Mouse (Mus musculus) CH12.LX (cell line): ENCODE data around the gene Zswim8. TPM values are rescaled to one million over a fixed set of nuclear protein-coding genes. Genes with fewer than 3 reads are reported as not detected.

Experiments used
- DNase-seq: peaks from one replicate; pipeline ENCODE4 v3.0.0-alpha.2; 2013; ENCODE audit errors: extremely low read depth
- H3K27ac ChIP-seq: 2 replicates; pipeline ENCODE4 v1.5.1; 2012; ENCODE audit warnings: low read depth, mild to moderate bottlenecking, control low read depth, moderate library complexity; ENCODE audit not compliant: insufficient read depth
- H3K27me3 ChIP-seq: replicated peaks from 2 replicates; pipeline ENCODE3; 2012; ENCODE audit warnings: inconsistent platforms
- H3K36me3 ChIP-seq, 2 experiments: replicated peaks in 1 of 2; 2 replicates each; pipeline versions ENCODE3 to v1.6.1; 2012; ENCODE audit warnings: inconsistent platforms in 1 of 2, low read length in 1 of 2, mild to moderate bottlenecking in 1 of 2, mixed read lengths in 1 of 2, moderate library complexity in 1 of 2; ENCODE audit not compliant: control insufficient read depth in 1 of 2, insufficient read depth in 1 of 2
- H3K4me1 ChIP-seq, 2 experiments: 2 replicates each; pipeline ENCODE4 v1.6.1; 2012; ENCODE audit warnings: inconsistent platforms in 1 of 2, moderate library complexity in 1 of 2; ENCODE audit not compliant: insufficient read depth in 2 of 2, control insufficient read depth in 1 of 2
- H3K4me2 ChIP-seq: 2 replicates; pipeline ENCODE4 v1.6.1; 2012; ENCODE audit warnings: low read depth, mild to moderate bottlenecking, control low read depth; ENCODE audit not compliant: poor library complexity, insufficient read depth, severe bottlenecking
- H3K4me3 ChIP-seq, 3 experiments: fragments of 150-350 bp in 1 of 3; sonication (generic) in 1 of 3; replicated peaks in 1 of 3; 2 replicates each; pipeline versions ENCODE3 to v1.5.1; 2011 to 2012; ENCODE audit warnings: low read depth in 2 of 3, low read length in 2 of 3, mild to moderate bottlenecking in 2 of 3, moderate library complexity in 2 of 3, control low read depth in 1 of 3, improper control_type of control experiment in 1 of 3, inconsistent platforms in 1 of 3, mixed read lengths in 1 of 3; ENCODE audit not compliant: poor library complexity in 1 of 3
- H3K79me2 ChIP-seq: replicated peaks from 2 replicates; pipeline ENCODE4 v1.6.1; 2012; ENCODE audit warnings: mild to moderate bottlenecking, moderate library complexity; ENCODE audit not compliant: control insufficient read depth, poor library complexity, insufficient read depth, severe bottlenecking; ENCODE audit errors: extremely low read depth
- H3K9ac ChIP-seq: 2 replicates; pipeline ENCODE4 v1.6.1; 2012; ENCODE audit warnings: low read depth, mild to moderate bottlenecking, control low read depth, moderate library complexity; ENCODE audit not compliant: insufficient read depth
- H3K9me3 ChIP-seq: replicated peaks from 2 replicates; pipeline ENCODE3; 2012; ENCODE audit warnings: low read length, inconsistent platforms, mixed read lengths
- BHLHE40 ChIP-seq: IDR thresholded peaks from 2 replicates; pipeline ENCODE4 v1.6.1; 2011; ENCODE audit warnings: mild to moderate bottlenecking, low read depth, low read length, improper control_type of control experiment
- CHD1 ChIP-seq: IDR thresholded peaks from 2 replicates; pipeline ENCODE4 v1.6.1; 2012; ENCODE audit warnings: low read depth, low read length, improper control_type of control experiment, inconsistent platforms
- CHD2 ChIP-seq: IDR thresholded peaks from 2 replicates; pipeline ENCODE4 v1.6.1; 2011; ENCODE audit warnings: low read length, improper control_type of control experiment
- CTCF ChIP-seq, 2 experiments: IDR thresholded peaks in 1 of 2; conservative IDR thresholded peaks in 1 of 2; 2 replicates each; pipeline ENCODE4 v1.5.1; 2011 to 2012; ENCODE audit warnings: low read depth in 2 of 2, low read length in 2 of 2, improper control_type of control experiment in 1 of 2, inconsistent platforms in 1 of 2, mild to moderate bottlenecking in 1 of 2, moderate library complexity in 1 of 2
- E2F4 ChIP-seq: IDR thresholded peaks from 2 replicates; pipeline ENCODE4 v1.6.1; 2011; ENCODE audit warnings: low read depth, low read length, improper control_type of control experiment; ENCODE audit not compliant: insufficient replicate concordance
- ELF1 ChIP-seq: IDR thresholded peaks from 2 replicates; pipeline ENCODE4 v1.6.1; 2014; ENCODE audit warnings: low read depth, mild to moderate bottlenecking, inconsistent platforms, low read length, improper control_type of control experiment
- EP300 ChIP-seq: IDR thresholded peaks from 2 replicates; pipeline ENCODE4 v1.6.1; 2011; ENCODE audit warnings: low read length, improper control_type of control experiment
- ETS1 ChIP-seq: conservative IDR thresholded peaks from 2 replicates; pipeline ENCODE4 v1.6.1; 2012; ENCODE audit warnings: low read depth, mild to moderate bottlenecking, inconsistent platforms, low read length, improper control_type of control experiment, moderate library complexity
- GABPA ChIP-seq: IDR thresholded peaks from 2 replicates; pipeline ENCODE4 v1.6.1; 2012; ENCODE audit warnings: low read depth, low read length, improper control_type of control experiment, inconsistent platforms; ENCODE audit not compliant: insufficient replicate concordance
- HCFC1 ChIP-seq: IDR thresholded peaks from 2 replicates; pipeline ENCODE4 v1.6.1; 2012; ENCODE audit warnings: low read depth, mild to moderate bottlenecking, inconsistent platforms, low read length, improper control_type of control experiment
- IRF4 ChIP-seq: IDR thresholded peaks from 2 replicates; pipeline ENCODE4 v1.6.1; 2014; ENCODE audit warnings: low read depth, mild to moderate bottlenecking, inconsistent platforms, low read length, improper control_type of control experiment
- JUN ChIP-seq: IDR thresholded peaks from 2 replicates; pipeline ENCODE4 v1.6.1; 2011; ENCODE audit warnings: low read depth, mild to moderate bottlenecking, low read length, improper control_type of control experiment, moderate library complexity; ENCODE audit not compliant: insufficient read depth
- JUND ChIP-seq: conservative IDR thresholded peaks from 2 replicates; pipeline ENCODE4 v1.6.1; 2011; ENCODE audit warnings: low read depth, low read length, improper control_type of control experiment
- KAT2A ChIP-seq: IDR thresholded peaks from 2 replicates; pipeline ENCODE4 v1.6.1; 2012; ENCODE audit warnings: low read length, improper control_type of control experiment, inconsistent platforms; ENCODE audit not compliant: insufficient replicate concordance
- MAFK ChIP-seq: IDR thresholded peaks from 2 replicates; pipeline ENCODE4 v1.6.1; 2011; ENCODE audit warnings: low read length, improper control_type of control experiment; ENCODE audit not compliant: insufficient replicate concordance
- MAX ChIP-seq: IDR thresholded peaks from 2 replicates; pipeline ENCODE4 v1.6.1; 2011; ENCODE audit warnings: low read length, improper control_type of control experiment
- MAZ ChIP-seq: IDR thresholded peaks from 2 replicates; pipeline ENCODE4 v1.6.1; 2012; ENCODE audit warnings: low read depth, mild to moderate bottlenecking, inconsistent platforms, low read length, improper control_type of control experiment, moderate library complexity
- MEF2A ChIP-seq: IDR thresholded peaks from 2 replicates; pipeline ENCODE4 v1.6.1; 2014; ENCODE audit warnings: low read depth, mild to moderate bottlenecking, inconsistent platforms, low read length, improper control_type of control experiment, borderline replicate concordance
- MXI1 ChIP-seq: IDR thresholded peaks from 2 replicates; pipeline ENCODE4 v1.6.1; 2011; ENCODE audit warnings: mild to moderate bottlenecking, low read depth, low read length, improper control_type of control experiment
- MYC ChIP-seq: IDR thresholded peaks from 2 replicates; pipeline ENCODE4 v1.6.1; 2011; ENCODE audit warnings: low read depth, mild to moderate bottlenecking, improper control_type of control experiment, low read length
- NELFE ChIP-seq: IDR thresholded peaks from 2 replicates; pipeline ENCODE4 v1.6.1; 2011; ENCODE audit warnings: low read depth, low read length, improper control_type of control experiment
- NRF1 ChIP-seq: IDR thresholded peaks from 2 replicates; pipeline ENCODE4 v1.6.1; 2014; ENCODE audit warnings: low read depth, mild to moderate bottlenecking, inconsistent platforms, low read length, improper control_type of control experiment, moderate library complexity
- PAX5 ChIP-seq: IDR thresholded peaks from 2 replicates; pipeline ENCODE4 v1.6.1; 2012; ENCODE audit warnings: low read length, inconsistent platforms, mixed read lengths
- POLR2A ChIP-seq: IDR thresholded peaks from 2 replicates; pipeline ENCODE4 v1.6.1; 2011; ENCODE audit warnings: low read depth, mild to moderate bottlenecking, improper control_type of control experiment, low read length
- POLR2AphosphoS2 ChIP-seq: IDR thresholded peaks from 2 replicates; pipeline ENCODE4 v1.6.1; 2011; ENCODE audit warnings: low read depth, low read length, improper control_type of control experiment
- RAD21 ChIP-seq: IDR thresholded peaks from 2 replicates; pipeline ENCODE4 v1.6.1; 2011; ENCODE audit warnings: low read depth, mild to moderate bottlenecking, low read length, improper control_type of control experiment, moderate library complexity
- RCOR1 ChIP-seq: conservative IDR thresholded peaks from 2 replicates; pipeline ENCODE4 v1.6.1; 2012; ENCODE audit warnings: low read depth, mild to moderate bottlenecking, inconsistent platforms, low read length, improper control_type of control experiment
- SIN3A ChIP-seq: IDR thresholded peaks from 2 replicates; pipeline ENCODE4 v1.6.1; 2012; ENCODE audit warnings: low read length, improper control_type of control experiment, inconsistent platforms
- TCF12 ChIP-seq: IDR thresholded peaks from 2 replicates; pipeline ENCODE4 v1.6.1; 2014; ENCODE audit warnings: low read depth, mild to moderate bottlenecking, inconsistent platforms, low read length, improper control_type of control experiment
- UBTF ChIP-seq: IDR thresholded peaks from 2 replicates; pipeline ENCODE4 v1.6.1; 2012; ENCODE audit warnings: low read depth, mild to moderate bottlenecking, inconsistent platforms, low read length, improper control_type of control experiment, moderate library complexity
- USF1 ChIP-seq: IDR thresholded peaks from 2 replicates; pipeline ENCODE4 v1.6.1; 2014; ENCODE audit warnings: low read depth, mild to moderate bottlenecking, inconsistent platforms, low read length, improper control_type of control experiment
- USF2 ChIP-seq: conservative IDR thresholded peaks from 2 replicates; pipeline ENCODE4 v1.6.1; 2011; ENCODE audit warnings: low read depth, low read length, improper control_type of control experiment
- ZC3H11A ChIP-seq: IDR thresholded peaks from 2 replicates; pipeline ENCODE4 v1.6.1; 2012; ENCODE audit warnings: low read depth, mild to moderate bottlenecking, inconsistent platforms, low read length, improper control_type of control experiment
- ZKSCAN1 ChIP-seq: IDR thresholded peaks from 2 replicates; pipeline ENCODE4 v1.6.1; 2012; ENCODE audit warnings: low read depth, inconsistent platforms, low read length, improper control_type of control experiment, borderline replicate concordance
- ZMIZ1 ChIP-seq: IDR thresholded peaks from 2 replicates; pipeline ENCODE4 v1.6.1; 2012; ENCODE audit warnings: low read depth, mild to moderate bottlenecking, inconsistent platforms, low read length, improper control_type of control experiment
- ZNF384 ChIP-seq: IDR thresholded peaks from 2 replicates; pipeline ENCODE4 v1.6.1; 2012; ENCODE audit warnings: low read depth, low read length, improper control_type of control experiment, inconsistent platforms
- dilution Hi-C: fragments of 300-500 bp; cut with MboI; formaldehyde crosslinking; loops from 2 replicates; pipeline ENCODE4 v1.14.3; 2020; ENCODE audit warnings: low sequenced_read_pairs; ENCODE audit not compliant: extremely low pct_unique_long_range_greater_than_20kb, extremely low pct_ligation_motif_present
- in situ Hi-C: fragments of 300-500 bp; cut with MboI; formaldehyde crosslinking; loops from 3 replicates; pipeline ENCODE4 v1.14.3; 2019; ENCODE audit warnings: low sequenced_read_pairs, low pct_ligation_motif_present, low pct_unique_long_range_greater_than_20kb, mixed read lengths
- polyA plus RNA-seq: library from polyadenylated mRNA; unstranded; fragments of >175 nt; gene quantifications from 2 replicates; pipeline ENCODE4 v1.2.1, GENCODE M21; 2012; ENCODE audit warnings: low read depth; ENCODE audit not compliant: insufficient read length
- total RNA-seq, 2 experiments: library from RNA; depleted of rRNA; stranded (reverse); fragments of 300-350 nt in 1 of 2; fragments of >200 nt in 1 of 2; gene quantifications; 2 replicates each; pipeline ENCODE4 v1.2.3; 2012 to 2014

Zswim8 gene
- 22.6 and 22.8 TPM in 2 replicates for total RNA-seq (2012; rRNA removed)
- 8.7 and 9.5 TPM in 2 replicates for total RNA-seq (2014; rRNA removed)
- polyA plus RNA-seq: 33.9 and 39.6 TPM in 2 replicates

DNA sequence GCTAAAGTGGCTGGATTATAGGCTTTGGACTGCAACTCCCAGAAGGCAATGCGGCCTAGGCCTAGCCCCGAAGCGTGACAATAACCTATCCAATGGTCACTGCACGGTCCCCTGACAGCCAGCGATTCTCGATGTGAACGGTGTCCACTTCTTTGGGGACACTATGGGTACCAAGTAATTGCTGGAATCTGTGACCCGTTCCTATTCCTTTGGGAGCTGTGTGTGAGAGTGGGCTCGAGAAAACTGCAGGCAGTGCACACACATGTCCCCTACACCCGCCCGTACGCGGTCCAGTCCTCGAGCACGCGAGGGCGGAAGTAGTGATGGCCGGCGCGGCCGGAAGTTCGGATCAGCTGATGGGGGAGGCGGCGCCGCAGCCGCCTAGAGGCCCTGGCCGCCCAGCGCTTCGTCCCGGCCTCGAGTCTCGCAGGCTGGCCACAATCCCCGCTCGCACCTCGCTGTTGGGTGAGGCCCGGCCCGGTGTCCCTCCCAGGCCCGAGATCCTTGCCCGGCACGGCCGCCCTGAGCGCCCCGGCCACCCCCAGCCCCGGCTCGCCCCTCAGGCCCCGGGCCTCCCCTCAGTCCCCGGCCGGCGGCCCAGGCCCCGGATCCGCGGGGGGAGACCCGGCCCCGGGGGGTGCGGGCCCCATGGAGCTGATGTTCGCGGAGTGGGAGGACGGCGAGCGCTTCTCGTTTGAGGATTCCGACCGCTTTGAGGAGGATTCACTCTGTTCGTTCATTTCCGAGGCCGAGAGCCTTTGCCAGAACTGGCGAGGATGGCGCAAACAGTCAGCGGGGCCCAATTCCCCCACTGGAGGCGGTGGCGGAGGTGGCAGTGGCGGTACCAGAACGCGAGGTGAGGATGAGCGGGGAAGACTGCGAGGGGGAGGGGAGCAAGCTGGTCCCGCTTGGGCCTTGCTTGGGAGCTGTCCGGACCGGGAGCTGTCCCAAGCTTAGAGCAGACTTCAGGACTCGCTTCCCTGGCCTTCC is at the start of gene Zswim8:
Gene Zswim8 (plus strand): TSS at position 352 of the 990 bp plus-strand sequence.
- Histone ChIP-seq H3K27ac (peak within 1 kb of the TSS; percentile 13; the same call in 1 of the 2 replicates), H3K4me3 (peak within 1 kb of the TSS; percentile 81 to 87 (median 84)), H3K27me3 (no peaks in the 10 kb centered on the region), H3K36me3 (peaks cover 29 to 45% of the 10 kb centered on the region in 2 experiments), H3K79me2 (peaks cover 21% of the 10 kb centered on the region), H3K9ac (peak within 1 kb of the TSS; percentile 83), H3K4me2 (peak within 1 kb of the TSS; percentile 64), H3K4me1 (peaks cover 0 to 33% of the 10 kb centered on the region in 2 experiments; a peak in 2 of 4 replicates), H3K9me3 (no peaks in the 10 kb centered on the region)
- in situ Hi-C loops: no loop called here
- dilution Hi-C loops: no loop called here
- peak; percentile 71 for DNase-seq
- no peak for TF ChIP-seq ZC3H11A
- TF ChIP-seq MAZ: peak; percentile 58; the same call in 1 of the 2 replicates
- peak; percentile 37; the same call in 1 of the 2 replicates for TF ChIP-seq IRF4
- TF ChIP-seq HCFC1: peak; percentile 90
- TF ChIP-seq MAFK: no peak
- TF ChIP-seq BHLHE40: peak; percentile 74
- TF ChIP-seq KAT2A: 0 out of 2 replicates have a peak, but pooled peaks have one; percentile 79
- no peak for TF ChIP-seq ZNF384
- TF ChIP-seq MYC: peak; percentile 87
- TF ChIP-seq RAD21: no peak
- TF ChIP-seq E2F4: no peak
- TF ChIP-seq ETS1: peak; percentile 57
- TF ChIP-seq CTCF (conservative IDR thresholded peaks at IDR 0.05 in 1 of 2, IDR thresholded peaks at IDR 0.05 in 1 of 2; ENCODE audit: low read depth in 2 of 2, low read length in 2 of 2): no peak
- TF ChIP-seq POLR2A: peak; percentile 79
- TF ChIP-seq MEF2A: peak; percentile 3
- peak; percentile 57; the same call in 1 of the 2 replicates for TF ChIP-seq CHD2
- no peak for TF ChIP-seq JUND
- no peak; the same call in 1 of the 2 replicates for TF ChIP-seq USF2
- no peak for TF ChIP-seq RCOR1
- 0 out of 2 replicates have a peak, but pooled peaks have one; percentile 48 for TF ChIP-seq UBTF
- TF ChIP-seq JUN: no peak
- TF ChIP-seq CHD1: no peak
- peak; percentile 78; the same call in 1 of the 2 replicates for TF ChIP-seq MAX
- no peak for TF ChIP-seq PAX5
- no peak for TF ChIP-seq ZKSCAN1
- no peak for TF ChIP-seq GABPA
- peak; percentile 70 for TF ChIP-seq USF1
- TF ChIP-seq TCF12: 0 out of 2 replicates have a peak, but pooled peaks have one; percentile 49
- peak; percentile 99 for TF ChIP-seq SIN3A
- peak; percentile 58 for TF ChIP-seq ZMIZ1
- TF ChIP-seq ELF1: peak; percentile 88
- TF ChIP-seq NRF1: peak; percentile 35; the same call in 1 of the 2 replicates
- TF ChIP-seq POLR2AphosphoS2: no peak
- TF ChIP-seq EP300: no peak
- TF ChIP-seq NELFE: peak; percentile 86
- TF ChIP-seq MXI1: peak; percentile 94
